Mouse (Mus musculus) left cerebral cortex, postnatal 4 days (tissue): ENCODE results near the gene Tldc2. TPM values are rescaled to one million over a fixed set of nuclear protein-coding genes. Genes with fewer than 3 reads are reported as not detected.

Experiments
- DNase-seq: peaks from one replicate; pipeline ENCODE4 v3.0.0-alpha.2; 2022
- intact Hi-C: fragments of 180-260 bp; cut with DNase I; formaldehyde crosslinking; loops from one replicate; pipeline ENCODE4 v1.15.1; 2025
- total RNA-seq, 2 experiments: library from RNA; stranded (reverse); gene quantifications; 2 replicates each; pipeline ENCODE4 v1.2.3; 2021

The Tldc2 gene
- total RNA-seq, 2 experiments from 2014 or later, result not detected

DNA sequence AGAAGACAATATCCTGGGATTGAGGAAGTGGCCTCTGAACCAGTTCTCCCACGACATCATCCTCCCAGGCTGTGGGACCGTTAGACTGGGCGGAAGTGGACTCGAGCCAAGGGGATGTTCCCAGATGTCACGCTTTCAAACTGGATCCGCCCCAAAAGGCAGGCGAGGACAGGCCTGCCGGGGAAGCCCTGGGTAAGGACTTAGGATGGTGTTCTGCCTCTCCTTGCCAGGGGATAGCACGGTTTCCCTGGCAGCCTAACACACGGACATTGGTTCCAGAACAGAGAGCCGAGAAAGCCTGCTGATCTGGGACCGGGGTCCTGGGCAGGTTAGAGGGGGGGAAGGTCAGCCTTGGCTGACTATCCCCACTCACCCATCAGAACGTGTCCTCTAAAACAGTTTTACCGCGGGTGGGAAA lies 9.2 kb upstream of the Tldc2 start:
- intact Hi-C loops, result no loop called here
- peak; percentile 88 for DNase-seq

DNA sequence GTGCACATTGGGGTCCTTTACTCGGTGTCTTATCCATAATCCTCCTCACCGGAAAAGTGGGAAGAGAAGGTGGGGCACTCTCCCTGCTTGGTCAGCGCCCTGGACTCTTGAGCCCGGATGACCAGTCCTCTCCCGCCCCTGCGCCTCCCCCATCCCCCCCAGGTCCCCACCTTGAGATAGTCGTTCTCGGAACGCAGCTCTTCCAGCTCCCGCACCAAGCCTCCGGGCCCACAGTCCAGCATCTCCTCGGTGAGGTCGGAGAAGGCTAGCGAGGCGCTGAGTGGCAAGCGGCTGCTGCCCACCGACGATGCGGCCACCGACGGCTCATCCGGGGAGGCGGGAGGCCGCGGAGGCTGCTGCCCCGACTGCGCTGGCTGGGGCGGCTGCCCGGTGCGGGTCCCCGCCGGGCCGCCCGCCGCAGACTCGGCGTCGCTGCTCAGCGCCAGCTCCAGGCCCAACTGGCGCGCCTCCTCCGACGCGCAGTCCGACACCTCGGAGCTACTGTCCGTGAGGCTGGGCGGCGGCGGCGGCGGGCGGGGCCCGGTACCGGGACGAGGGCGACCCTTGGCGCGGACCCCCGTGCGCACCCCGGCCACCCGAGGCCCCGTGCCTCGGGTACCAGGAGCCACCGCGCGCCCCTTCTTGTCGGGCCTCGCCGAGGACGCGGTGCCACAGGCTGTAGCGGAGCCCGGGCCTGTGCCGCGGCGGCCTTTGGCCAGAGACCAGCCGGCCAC lies 8.6 kb upstream of the Tldc2 start:
- intact Hi-C loops, result no loop called here

DNA sequence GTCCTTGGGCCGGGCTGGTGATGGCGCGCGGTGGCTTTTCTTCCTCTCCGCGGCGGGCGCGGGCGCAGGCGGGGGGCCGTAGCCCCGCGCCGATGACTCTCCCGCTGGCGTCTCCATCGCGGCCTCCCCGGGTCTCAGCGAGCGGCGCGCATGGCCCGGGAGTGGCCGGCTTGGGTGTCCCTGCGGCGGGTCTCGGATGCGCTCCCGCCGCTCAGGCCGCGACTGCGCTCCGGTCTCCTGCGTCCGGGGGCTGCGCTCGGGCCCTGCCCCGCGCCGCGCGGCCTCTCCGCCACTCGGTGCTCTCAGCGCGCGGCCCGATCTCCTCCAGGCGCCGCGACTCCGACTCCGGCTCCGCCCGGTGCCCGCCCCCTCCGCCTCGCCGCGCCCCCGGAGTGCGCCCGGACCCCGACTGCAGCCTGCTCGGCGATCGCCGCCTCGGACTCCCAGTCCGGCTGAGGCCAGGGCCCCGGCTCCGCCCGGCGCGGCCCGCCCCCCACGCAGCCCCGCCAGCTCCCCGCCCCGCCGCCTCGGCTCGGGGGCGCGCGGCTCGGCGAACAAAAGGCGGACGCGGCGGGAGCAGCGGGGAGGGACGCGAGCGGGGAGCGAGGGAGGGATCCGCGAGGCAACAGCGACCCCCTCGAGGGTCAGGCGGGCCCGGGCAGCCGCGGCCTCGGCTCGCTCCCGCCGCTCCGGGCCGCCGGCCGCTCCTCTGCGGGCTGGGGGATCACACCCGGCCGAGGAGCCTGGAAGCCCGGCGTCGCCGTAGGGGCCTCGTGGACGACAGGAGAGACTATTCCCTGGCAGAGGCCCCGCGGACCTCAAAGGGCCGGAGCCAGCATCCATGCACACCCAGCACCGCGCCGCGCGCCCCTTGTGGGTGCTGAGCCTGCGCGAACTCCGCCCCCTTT lies 7.8 kb upstream of the Tldc2 start, which contains the start of gene Soga1:
Gene Soga1 (minus strand): TSS at position 462 of the 908 bp plus-strand sequence.
- peak; percentile 92 for DNase-seq
- intact Hi-C loops, result no loop called here

More for the DNA sequence above, 8.6 kb upstream of the Tldc2 start:
- peak; percentile 41 for DNase-seq

DNA sequence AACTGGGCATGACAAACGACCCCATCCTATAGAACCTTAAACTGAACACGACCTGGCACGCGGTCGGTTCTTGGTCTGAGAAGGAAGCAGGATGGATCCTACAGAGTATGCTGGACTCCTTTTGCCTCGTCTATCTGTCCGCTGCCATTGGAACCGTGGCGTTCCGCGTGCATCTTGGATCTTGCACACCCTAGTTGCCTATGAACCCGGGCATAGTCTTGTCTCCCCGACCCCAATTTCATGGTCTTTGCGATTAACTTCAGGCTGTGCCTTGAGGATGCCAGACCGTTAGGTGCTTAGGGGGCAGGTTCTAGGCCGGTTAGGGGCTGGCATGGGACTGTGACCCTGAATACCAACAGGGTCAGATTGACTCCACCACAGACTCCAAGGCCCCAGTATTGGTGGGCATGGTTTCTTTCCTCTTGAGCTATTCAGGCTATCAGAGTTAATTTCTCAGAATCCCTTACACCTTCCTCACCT lies 7.1 kb upstream of the Tldc2 start:
- intact Hi-C loops, result no loop called here

DNA sequence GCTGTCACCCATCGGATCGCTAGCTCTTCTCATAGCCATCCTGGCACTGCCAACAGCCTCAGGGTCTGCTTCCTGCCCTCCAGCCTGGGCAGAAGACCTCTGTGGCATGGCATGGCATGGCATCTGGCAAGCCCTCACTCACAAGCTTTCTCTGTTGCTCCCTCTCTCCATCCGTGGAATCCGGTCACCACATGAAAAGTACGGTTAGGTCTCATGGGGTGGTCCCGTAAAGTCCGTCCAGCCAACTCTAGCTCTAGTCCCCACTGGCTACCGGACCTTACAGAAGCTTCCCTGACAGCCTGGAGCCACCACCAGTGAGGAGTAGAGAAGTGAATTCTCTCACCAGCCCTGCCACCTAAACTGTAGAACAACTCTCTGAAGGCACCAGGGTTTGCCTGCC lies 5.5 kb upstream of the Tldc2 start:
- no peak for DNase-seq
- intact Hi-C loops, result no loop called here

More for the DNA sequence above, 7.1 kb upstream of the Tldc2 start:
- DNase-seq, result no peak

DNA sequence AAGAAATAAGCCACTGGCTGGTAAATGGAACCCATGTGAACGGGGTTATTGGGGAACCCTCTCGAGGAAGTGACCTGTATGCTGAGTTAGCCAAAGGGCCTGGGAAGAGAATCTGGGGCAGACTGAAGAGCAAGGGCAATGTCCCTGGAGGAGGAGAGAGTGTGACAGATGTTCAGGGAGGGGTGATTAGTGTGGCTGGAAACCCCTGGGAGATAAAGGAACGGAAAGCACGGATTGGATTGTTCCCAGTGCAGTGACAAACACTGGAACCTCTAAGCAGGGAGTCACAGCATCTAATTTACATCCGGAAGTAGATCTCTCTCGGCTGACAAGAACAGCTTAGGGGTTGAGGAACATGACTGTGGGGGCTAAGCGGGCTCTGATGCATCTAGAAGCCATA lies 4.9 kb upstream of the Tldc2 start:
- DNase-seq, result no peak
- intact Hi-C loops, result no loop called here

DNA sequence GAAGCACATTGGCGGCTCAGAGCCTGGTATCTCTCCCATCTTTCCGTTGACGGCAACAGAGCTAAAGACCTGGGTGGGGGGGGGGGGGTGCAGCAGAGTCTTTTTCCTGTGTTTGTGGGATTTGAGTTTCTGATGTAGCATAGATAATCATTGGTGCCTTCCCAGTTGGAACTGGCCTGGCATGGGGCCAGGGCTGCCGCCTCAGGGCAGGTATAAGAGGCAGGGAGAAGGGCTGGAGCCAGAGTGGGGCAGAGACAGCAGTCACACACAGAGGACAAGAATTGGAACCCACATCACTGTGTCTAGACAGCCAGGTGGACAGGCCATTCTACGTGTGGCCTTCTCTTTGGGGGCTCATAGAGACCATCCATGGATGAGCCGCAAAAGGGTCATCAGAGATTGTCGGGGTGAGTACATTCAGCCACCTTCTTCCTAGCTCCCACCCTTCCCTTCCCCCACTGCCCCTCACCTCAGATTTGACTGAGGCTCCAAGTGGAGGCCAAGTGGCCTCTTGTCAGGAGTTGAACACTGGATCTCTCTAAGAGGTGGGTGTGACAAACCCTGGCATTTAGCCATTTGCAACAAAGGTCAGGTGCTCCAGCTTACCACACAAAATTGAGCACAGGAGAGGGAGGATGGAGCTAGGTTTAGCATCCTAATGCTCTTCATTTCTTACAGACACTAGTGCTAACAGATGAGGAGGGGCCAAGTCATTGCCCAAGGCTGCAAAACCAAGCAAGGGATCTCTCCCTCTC lies 1.8 kb upstream of the Tldc2 start:
- peak; percentile 43 for DNase-seq
- intact Hi-C loops, result no loop called here

DNA sequence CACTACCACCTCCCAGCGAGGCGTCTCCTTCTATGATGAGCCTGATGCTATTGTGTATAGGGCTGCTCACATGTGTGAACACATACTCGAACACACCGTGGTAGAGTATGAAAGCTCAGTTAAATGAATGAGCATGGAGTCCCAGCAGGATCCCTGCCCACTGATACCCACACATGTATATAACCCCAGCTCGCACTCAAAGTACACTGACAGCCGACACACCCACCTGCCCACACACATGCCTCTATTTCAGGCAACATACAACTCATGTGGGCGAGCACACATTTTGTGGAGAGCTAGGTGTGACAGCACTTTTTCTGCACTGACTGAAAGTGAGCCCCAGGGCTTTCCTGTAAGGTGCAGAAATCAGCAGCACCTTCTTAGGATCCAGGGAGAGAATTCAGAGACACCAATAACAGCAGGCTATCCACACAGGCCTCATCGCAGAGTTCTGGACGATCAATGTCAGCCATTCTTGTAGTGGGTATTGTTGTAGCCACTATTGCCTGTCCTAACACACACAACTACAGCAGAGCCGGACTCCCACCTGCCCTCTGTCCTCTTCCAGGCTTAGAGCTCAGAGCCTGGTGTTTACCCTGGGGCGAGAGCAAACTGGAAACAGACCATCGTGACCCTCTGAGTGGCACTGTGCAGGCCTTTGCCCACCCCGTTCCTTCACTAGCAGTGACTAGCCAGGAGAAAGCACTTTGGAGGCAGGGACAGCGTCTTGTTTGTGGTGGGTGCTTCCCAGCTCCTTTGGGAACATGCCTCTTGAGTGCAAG lies 872 bp downstream of the Tldc2 start:
- DNase-seq, result no peak
- intact Hi-C loops, result no loop called here

DNA sequence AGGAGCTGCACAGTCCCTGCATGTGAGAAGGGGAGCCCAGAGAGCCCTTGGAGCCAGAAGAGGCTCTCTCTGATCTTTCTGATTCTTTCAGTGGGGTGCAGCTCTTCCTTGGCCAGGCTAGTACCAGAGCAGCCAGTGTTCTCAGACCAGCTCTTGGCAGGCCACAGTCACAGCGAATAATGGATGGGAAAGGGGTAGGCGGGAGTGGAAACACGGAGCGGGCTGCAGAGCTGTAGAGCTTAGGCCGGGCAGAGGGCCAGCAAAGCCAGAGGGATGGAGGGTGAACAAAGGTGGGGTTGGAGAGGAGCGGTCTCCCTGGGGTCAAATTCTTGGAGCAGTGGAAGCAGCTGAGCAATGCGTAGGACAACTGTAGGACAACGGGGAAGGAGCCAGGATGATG lies 5.2 kb downstream of the Tldc2 start:
- peak; percentile 77 for DNase-seq
- intact Hi-C loops, result loop anchor here (10.0 kb wide), 3 partner anchors 57 to 217 kb away; no protein-coding TSS in a partner anchor

DNA sequence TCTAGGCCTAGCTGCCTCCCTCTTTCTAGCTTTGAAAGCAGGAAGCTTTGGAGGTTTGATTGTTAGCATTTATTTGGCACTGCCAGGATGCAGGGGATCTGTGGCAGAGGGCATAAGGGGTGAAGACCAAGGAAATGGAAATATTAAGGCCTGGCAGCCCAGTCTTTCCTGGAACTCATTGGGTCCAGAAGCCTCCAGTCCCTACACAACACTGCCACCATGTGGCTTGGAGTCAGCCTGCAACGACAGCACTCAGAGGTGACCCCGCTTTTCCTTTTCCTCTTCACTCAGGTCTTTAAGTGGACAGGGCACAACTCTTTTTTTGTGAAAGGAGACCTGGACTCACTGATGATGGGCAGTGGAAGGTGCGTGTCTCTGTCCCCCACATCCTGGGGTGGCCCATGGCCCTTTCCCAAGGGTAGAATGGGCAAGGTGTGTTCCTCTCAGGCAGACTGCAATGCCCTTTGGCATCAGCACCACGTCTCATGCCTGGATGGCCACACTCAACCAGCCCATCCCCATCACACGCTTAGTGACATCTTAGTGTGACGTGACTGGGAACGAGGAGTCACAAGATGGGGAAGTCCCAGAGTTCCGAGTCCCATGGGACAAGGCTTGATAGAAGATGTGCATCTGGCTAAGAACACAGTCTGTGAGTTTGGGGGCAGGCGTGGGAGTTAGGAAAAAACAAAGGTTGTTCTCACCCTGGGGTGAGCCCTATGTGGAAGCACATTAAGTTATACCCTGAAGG lies 8.3 kb downstream of the Tldc2 start:
- intact Hi-C loops, result loop anchor here (10.0 kb wide), 3 partner anchors 60 to 220 kb away; no protein-coding TSS in a partner anchor
- peak; percentile 80 for DNase-seq

DNA sequence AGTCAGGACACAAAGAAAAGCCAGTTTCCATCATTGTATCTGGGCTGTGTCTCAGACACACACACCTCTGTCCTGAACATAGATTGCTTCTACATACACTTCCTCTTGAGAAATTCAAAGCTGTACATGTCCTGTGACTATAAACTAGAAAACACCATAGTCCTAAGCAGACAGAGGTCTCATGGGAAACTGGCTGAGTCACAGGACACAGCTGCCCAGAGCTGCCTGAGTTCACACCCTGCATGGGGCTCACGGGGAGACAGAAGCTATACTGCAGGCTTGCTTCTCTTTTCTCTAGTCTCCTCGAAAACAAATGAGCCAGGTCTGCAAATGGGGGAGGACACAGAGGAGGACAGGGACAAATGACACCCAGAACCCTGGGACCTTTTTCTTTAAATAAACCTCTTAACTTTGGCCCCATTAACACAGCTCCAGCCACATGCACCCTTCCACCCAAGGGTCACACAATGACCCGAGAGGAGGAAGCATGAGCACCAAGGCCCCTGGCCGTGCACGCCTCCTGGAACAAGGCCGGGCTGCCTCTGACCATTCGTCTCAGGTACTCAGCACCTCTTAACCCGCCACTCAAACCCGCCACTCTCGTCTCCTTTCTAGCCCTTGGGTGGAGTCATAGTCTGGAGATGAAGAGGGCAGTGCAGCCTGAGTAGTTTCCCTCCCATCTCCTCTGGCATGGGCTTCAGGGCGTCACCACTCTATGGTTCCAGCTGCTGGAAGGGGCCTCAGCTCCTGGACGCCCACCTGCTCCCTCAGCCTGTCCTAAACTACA lies 12.9 kb downstream of the Tldc2 start:
- intact Hi-C loops, result loop anchor here (10.0 kb wide), 3 partner anchors 65 to 225 kb away; no protein-coding TSS in a partner anchor
- no peak for DNase-seq

DNA sequence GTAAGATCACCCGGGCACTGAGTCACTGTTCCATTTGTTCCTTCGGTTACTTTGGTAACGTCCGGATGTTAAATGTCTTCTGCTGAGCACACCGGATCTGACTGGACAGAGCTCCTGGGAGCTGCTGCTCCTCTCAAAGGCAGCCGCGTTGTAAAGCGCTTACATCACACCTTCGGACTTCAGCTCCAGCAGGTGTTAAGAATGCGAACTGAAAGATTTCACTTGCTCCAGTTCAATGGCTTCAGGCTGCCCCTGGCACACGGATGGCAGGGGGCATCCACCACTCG lies 13.4 kb downstream of the Tldc2 start:
- intact Hi-C loops, result no loop called here
- DNase-seq, result no peak

DNA sequence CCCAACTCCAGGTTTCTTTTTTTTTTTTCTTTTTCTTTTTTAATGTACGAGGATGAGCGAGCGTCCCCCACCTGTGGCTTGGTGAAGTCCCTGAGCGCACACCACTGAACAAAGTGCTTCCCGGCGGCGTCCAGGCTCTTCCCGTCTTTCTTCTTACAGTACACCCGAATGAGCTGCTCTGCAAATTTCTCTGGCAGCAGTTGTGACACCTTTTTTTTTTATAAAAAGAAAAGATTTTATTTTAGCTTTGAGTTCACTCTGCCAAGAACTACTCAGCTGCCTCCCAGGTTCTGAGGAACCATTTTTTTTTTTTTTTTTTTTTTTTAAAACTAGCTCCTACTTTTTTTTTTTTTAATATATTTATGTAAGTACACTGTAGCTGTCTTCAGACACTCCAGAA lies 14.8 kb downstream of the Tldc2 start:
- DNase-seq, result no peak
- intact Hi-C loops, result no loop called here

DNA sequence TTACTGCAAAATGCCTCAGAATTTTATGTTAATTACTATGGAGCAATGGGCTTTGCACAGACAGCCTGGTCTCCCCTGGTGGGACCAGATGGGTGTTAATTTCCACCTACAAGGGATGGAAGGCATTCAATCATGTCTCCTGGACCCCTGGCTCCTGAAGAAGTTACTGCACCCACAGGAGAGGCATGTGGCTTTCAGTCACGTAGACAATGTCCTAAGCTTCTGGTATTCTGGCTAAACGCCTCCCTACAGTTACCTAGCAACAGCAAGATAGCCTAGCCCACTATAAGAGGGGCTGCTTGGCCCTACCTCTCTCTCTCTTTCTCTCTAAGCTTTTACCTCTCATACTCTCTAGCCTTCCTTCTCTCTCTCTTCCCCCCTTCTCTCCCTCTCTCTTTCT lies 15.4 kb downstream of the Tldc2 start:
- DNase-seq, result no peak
- intact Hi-C loops, result no loop called here

DNA sequence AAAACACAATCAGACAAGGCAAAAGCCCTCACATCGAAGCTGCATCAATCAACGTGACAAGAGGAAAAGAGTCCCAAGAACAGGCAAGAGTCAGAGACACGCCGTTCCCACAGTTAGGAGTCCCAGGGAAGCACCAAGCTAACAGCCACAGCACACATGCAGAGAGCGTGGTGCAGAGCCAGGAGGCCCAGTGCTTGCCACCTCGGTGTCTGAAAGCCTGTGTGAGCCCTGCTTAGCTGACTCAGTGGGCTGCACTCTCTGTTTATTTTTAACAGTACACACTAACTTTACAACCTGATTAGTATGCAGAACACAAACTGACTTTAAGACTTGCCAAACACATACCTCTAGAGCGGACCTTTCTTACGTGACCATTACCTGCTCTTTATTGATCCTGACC lies 17.6 kb downstream of the Tldc2 start:
- intact Hi-C loops, result no loop called here

DNA sequence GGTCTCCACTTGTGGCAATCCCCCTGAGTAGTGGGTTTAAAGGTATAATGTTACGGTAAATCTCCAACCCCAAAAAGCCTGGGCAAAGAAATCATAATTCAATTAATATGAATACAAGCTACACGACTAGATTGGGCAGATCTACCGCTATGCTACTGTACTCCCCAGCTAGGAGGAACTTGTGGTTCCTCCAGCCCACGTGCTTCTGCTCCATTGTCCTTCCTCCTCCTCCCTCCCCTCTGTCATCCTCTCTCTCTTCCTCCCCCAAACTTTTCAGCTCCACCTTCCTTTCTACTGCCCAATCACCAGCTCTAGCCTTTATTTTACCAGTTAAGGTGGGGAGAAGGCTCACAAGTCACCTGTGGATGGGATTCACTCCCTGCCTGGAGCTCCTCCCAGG lies 21.4 kb downstream of the Tldc2 start:
- DNase-seq, result no peak
- intact Hi-C loops, result no loop called here

More for the DNA sequence above, 17.6 kb downstream of the Tldc2 start:
- DNase-seq, result no peak

DNA sequence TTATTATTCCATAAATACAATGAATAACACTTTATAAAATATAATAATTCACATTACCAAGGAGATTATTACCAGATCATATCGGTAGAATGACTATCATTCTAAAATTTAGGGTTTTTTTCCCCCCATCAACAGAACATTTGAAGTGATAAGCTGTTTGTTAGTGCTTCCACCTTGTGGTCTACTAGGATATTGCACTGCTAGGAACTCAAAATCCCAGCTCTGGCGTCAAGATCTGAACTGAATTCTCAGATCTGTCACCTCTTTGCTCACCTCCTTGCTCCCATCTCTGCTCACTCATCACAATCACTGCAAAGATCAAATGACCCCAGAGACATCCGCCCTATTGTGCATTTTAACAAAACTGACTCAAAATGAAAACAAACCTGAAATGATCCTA lies 30.1 kb downstream of the Tldc2 start:
- intact Hi-C loops, result no loop called here
- no peak for DNase-seq

DNA sequence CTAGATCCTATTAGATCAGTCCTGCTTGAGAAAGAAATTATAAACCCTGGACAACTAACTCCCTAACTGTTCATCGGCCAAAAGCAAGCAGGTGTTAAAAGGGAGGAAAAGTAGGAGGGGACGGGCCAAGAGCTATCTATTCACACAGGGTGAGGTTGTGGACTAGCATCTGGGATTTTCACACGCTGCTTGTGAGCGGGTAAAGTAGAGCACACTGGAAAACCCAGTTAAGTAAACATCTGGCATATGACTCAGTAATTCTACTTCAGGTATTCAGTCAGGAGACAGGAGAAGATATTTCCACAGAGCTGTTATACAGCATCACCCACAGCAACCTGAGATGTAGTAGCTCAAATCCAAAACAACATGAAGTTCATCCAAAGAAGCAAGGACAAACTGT lies 31.7 kb downstream of the Tldc2 start:
- DNase-seq, result no peak

DNA sequence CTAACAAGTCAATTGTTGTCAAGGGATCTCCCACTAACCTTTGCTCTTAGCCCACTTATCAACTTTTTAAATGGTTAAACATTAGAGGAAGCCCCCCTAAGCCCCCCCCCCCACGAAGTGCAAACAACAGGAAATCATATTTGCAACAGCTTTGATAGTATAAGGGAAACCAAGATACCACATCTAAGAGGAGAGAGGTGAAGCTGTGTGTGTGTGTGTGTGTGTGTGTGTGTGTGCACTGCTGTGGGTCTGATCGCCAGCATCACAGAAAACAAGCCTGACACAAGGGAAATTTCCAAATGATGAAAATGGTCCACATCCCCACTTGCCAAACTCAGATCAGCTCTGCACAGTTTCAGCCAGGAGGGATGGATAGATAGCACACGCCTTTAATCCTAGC lies 32.2 kb downstream of the Tldc2 start:
- intact Hi-C loops, result no loop called here
- DNase-seq, result no peak

More for the DNA sequence above, 31.7 kb downstream of the Tldc2 start:
- intact Hi-C loops, result no loop called here
